Mouse (Mus musculus) CH12.LX (cell line): ENCODE results near the gene Ebf4. TPM values are rescaled to one million over a fixed set of nuclear protein-coding genes. Genes with fewer than 3 reads are reported as not detected.
A peak's percentile ranks its signal among the peaks of the same experiment; 100 is the strongest.

Source experiments
- DNase-seq: peaks from one replicate; pipeline ENCODE4 v3.0.0-alpha.2; 2013; ENCODE audit errors: extremely low read depth
- H3K27ac ChIP-seq: 2 replicates; pipeline ENCODE4 v1.5.1; 2012; ENCODE audit warnings: low read depth, mild to moderate bottlenecking, control low read depth, moderate library complexity; ENCODE audit not compliant: insufficient read depth
- H3K27me3 ChIP-seq: replicated peaks from 2 replicates; pipeline ENCODE3; 2012; ENCODE audit warnings: inconsistent platforms
- H3K36me3 ChIP-seq, 2 experiments: replicated peaks in 1 of 2; 2 replicates each; pipeline versions ENCODE3 to v1.6.1; 2012; ENCODE audit warnings: inconsistent platforms in 1 of 2, low read length in 1 of 2, mild to moderate bottlenecking in 1 of 2, mixed read lengths in 1 of 2, moderate library complexity in 1 of 2; ENCODE audit not compliant: control insufficient read depth in 1 of 2, insufficient read depth in 1 of 2
- H3K4me1 ChIP-seq, 2 experiments: 2 replicates each; pipeline ENCODE4 v1.6.1; 2012; ENCODE audit warnings: inconsistent platforms in 1 of 2, moderate library complexity in 1 of 2; ENCODE audit not compliant: insufficient read depth in 2 of 2, control insufficient read depth in 1 of 2
- H3K4me2 ChIP-seq: 2 replicates; pipeline ENCODE4 v1.6.1; 2012; ENCODE audit warnings: low read depth, mild to moderate bottlenecking, control low read depth; ENCODE audit not compliant: poor library complexity, insufficient read depth, severe bottlenecking
- H3K4me3 ChIP-seq, 3 experiments: fragments of 150-350 bp in 1 of 3; sonication (generic) in 1 of 3; replicated peaks in 1 of 3; 2 replicates each; pipeline versions ENCODE3 to v1.5.1; 2011 to 2012; ENCODE audit warnings: low read depth in 2 of 3, low read length in 2 of 3, mild to moderate bottlenecking in 2 of 3, moderate library complexity in 2 of 3, control low read depth in 1 of 3, improper control_type of control experiment in 1 of 3, inconsistent platforms in 1 of 3, mixed read lengths in 1 of 3; ENCODE audit not compliant: poor library complexity in 1 of 3
- H3K79me2 ChIP-seq: replicated peaks from 2 replicates; pipeline ENCODE4 v1.6.1; 2012; ENCODE audit warnings: mild to moderate bottlenecking, moderate library complexity; ENCODE audit not compliant: control insufficient read depth, poor library complexity, insufficient read depth, severe bottlenecking; ENCODE audit errors: extremely low read depth
- H3K9ac ChIP-seq: 2 replicates; pipeline ENCODE4 v1.6.1; 2012; ENCODE audit warnings: low read depth, mild to moderate bottlenecking, control low read depth, moderate library complexity; ENCODE audit not compliant: insufficient read depth
- H3K9me3 ChIP-seq: replicated peaks from 2 replicates; pipeline ENCODE3; 2012; ENCODE audit warnings: low read length, inconsistent platforms, mixed read lengths
- CHD2 ChIP-seq: IDR thresholded peaks from 2 replicates; pipeline ENCODE4 v1.6.1; 2011; ENCODE audit warnings: low read length, improper control_type of control experiment
- EP300 ChIP-seq: IDR thresholded peaks from 2 replicates; pipeline ENCODE4 v1.6.1; 2011; ENCODE audit warnings: low read length, improper control_type of control experiment
- GABPA ChIP-seq: IDR thresholded peaks from 2 replicates; pipeline ENCODE4 v1.6.1; 2012; ENCODE audit warnings: low read depth, low read length, improper control_type of control experiment, inconsistent platforms; ENCODE audit not compliant: insufficient replicate concordance
- HCFC1 ChIP-seq: IDR thresholded peaks from 2 replicates; pipeline ENCODE4 v1.6.1; 2012; ENCODE audit warnings: low read depth, mild to moderate bottlenecking, inconsistent platforms, low read length, improper control_type of control experiment
- JUN ChIP-seq: IDR thresholded peaks from 2 replicates; pipeline ENCODE4 v1.6.1; 2011; ENCODE audit warnings: low read depth, mild to moderate bottlenecking, low read length, improper control_type of control experiment, moderate library complexity; ENCODE audit not compliant: insufficient read depth
- JUND ChIP-seq: conservative IDR thresholded peaks from 2 replicates; pipeline ENCODE4 v1.6.1; 2011; ENCODE audit warnings: low read depth, low read length, improper control_type of control experiment
- KAT2A ChIP-seq: IDR thresholded peaks from 2 replicates; pipeline ENCODE4 v1.6.1; 2012; ENCODE audit warnings: low read length, improper control_type of control experiment, inconsistent platforms; ENCODE audit not compliant: insufficient replicate concordance
- MAFK ChIP-seq: IDR thresholded peaks from 2 replicates; pipeline ENCODE4 v1.6.1; 2011; ENCODE audit warnings: low read length, improper control_type of control experiment; ENCODE audit not compliant: insufficient replicate concordance
- MAZ ChIP-seq: IDR thresholded peaks from 2 replicates; pipeline ENCODE4 v1.6.1; 2012; ENCODE audit warnings: low read depth, mild to moderate bottlenecking, inconsistent platforms, low read length, improper control_type of control experiment, moderate library complexity
- MEF2A ChIP-seq: IDR thresholded peaks from 2 replicates; pipeline ENCODE4 v1.6.1; 2014; ENCODE audit warnings: low read depth, mild to moderate bottlenecking, inconsistent platforms, low read length, improper control_type of control experiment, borderline replicate concordance
- MXI1 ChIP-seq: IDR thresholded peaks from 2 replicates; pipeline ENCODE4 v1.6.1; 2011; ENCODE audit warnings: mild to moderate bottlenecking, low read depth, low read length, improper control_type of control experiment
- MYC ChIP-seq: IDR thresholded peaks from 2 replicates; pipeline ENCODE4 v1.6.1; 2011; ENCODE audit warnings: low read depth, mild to moderate bottlenecking, improper control_type of control experiment, low read length
- NELFE ChIP-seq: IDR thresholded peaks from 2 replicates; pipeline ENCODE4 v1.6.1; 2011; ENCODE audit warnings: low read depth, low read length, improper control_type of control experiment
- POLR2A ChIP-seq: IDR thresholded peaks from 2 replicates; pipeline ENCODE4 v1.6.1; 2011; ENCODE audit warnings: low read depth, mild to moderate bottlenecking, improper control_type of control experiment, low read length
- POLR2AphosphoS2 ChIP-seq: IDR thresholded peaks from 2 replicates; pipeline ENCODE4 v1.6.1; 2011; ENCODE audit warnings: low read depth, low read length, improper control_type of control experiment
- RAD21 ChIP-seq: IDR thresholded peaks from 2 replicates; pipeline ENCODE4 v1.6.1; 2011; ENCODE audit warnings: low read depth, mild to moderate bottlenecking, low read length, improper control_type of control experiment, moderate library complexity
- RCOR1 ChIP-seq: conservative IDR thresholded peaks from 2 replicates; pipeline ENCODE4 v1.6.1; 2012; ENCODE audit warnings: low read depth, mild to moderate bottlenecking, inconsistent platforms, low read length, improper control_type of control experiment
- SIN3A ChIP-seq: IDR thresholded peaks from 2 replicates; pipeline ENCODE4 v1.6.1; 2012; ENCODE audit warnings: low read length, improper control_type of control experiment, inconsistent platforms
- USF2 ChIP-seq: conservative IDR thresholded peaks from 2 replicates; pipeline ENCODE4 v1.6.1; 2011; ENCODE audit warnings: low read depth, low read length, improper control_type of control experiment
- ZC3H11A ChIP-seq: IDR thresholded peaks from 2 replicates; pipeline ENCODE4 v1.6.1; 2012; ENCODE audit warnings: low read depth, mild to moderate bottlenecking, inconsistent platforms, low read length, improper control_type of control experiment
- ZKSCAN1 ChIP-seq: IDR thresholded peaks from 2 replicates; pipeline ENCODE4 v1.6.1; 2012; ENCODE audit warnings: low read depth, inconsistent platforms, low read length, improper control_type of control experiment, borderline replicate concordance
- ZMIZ1 ChIP-seq: IDR thresholded peaks from 2 replicates; pipeline ENCODE4 v1.6.1; 2012; ENCODE audit warnings: low read depth, mild to moderate bottlenecking, inconsistent platforms, low read length, improper control_type of control experiment
- dilution Hi-C: fragments of 300-500 bp; cut with MboI; formaldehyde crosslinking; loops from 2 replicates; pipeline ENCODE4 v1.14.3; 2020; ENCODE audit warnings: low sequenced_read_pairs; ENCODE audit not compliant: extremely low pct_unique_long_range_greater_than_20kb, extremely low pct_ligation_motif_present
- in situ Hi-C: fragments of 300-500 bp; cut with MboI; formaldehyde crosslinking; loops from 3 replicates; pipeline ENCODE4 v1.14.3; 2019; ENCODE audit warnings: low sequenced_read_pairs, low pct_ligation_motif_present, low pct_unique_long_range_greater_than_20kb, mixed read lengths
- polyA plus RNA-seq: library from polyadenylated mRNA; unstranded; fragments of >175 nt; gene quantifications from 2 replicates; pipeline ENCODE4 v1.2.1, GENCODE M21; 2012; ENCODE audit warnings: low read depth; ENCODE audit not compliant: insufficient read length
- total RNA-seq, 2 experiments: library from RNA; depleted of rRNA; stranded (reverse); fragments of 300-350 nt in 1 of 2; fragments of >200 nt in 1 of 2; gene quantifications; 2 replicates each; pipeline ENCODE4 v1.2.3; 2012 to 2014

Ebf4 gene
- total and polyA plus RNA-seq, 3 experiments: 0.13 TPM; not detected in 2

GRCm38 (mm10) chr2:130279600-130280091 lies 15.3 kb upstream of the Ebf4 start:
- Histone ChIP-seq H3K4me3 (no peak overlapping the region), H3K9me3 (no peaks in the 10 kb centered on the region), H3K27ac (no peak overlapping the region), H3K9ac (no peak overlapping the region), H3K4me1 (peaks cover 15 to 49% of the 10 kb centered on the region in 2 experiments), H3K36me3 (peaks cover 55 to 75% of the 10 kb centered on the region in 2 experiments), H3K27me3 (no peaks in the 10 kb centered on the region), H3K4me2 (no peak overlapping the region), H3K79me2 (peaks cover 49% of the 10 kb centered on the region)
- peak; percentile 71 for TF ChIP-seq CHD2
- TF ChIP-seq NELFE: 0 out of 2 replicates have a peak, but pooled peaks have one; percentile 25
- TF ChIP-seq ZC3H11A: no peak
- peak; percentile 69; the same call in 1 of the 2 replicates for TF ChIP-seq POLR2A
- 0 out of 2 replicates have a peak, but pooled peaks have one; percentile 12 for TF ChIP-seq SIN3A
- peak; percentile 76 for TF ChIP-seq ZMIZ1
- TF ChIP-seq USF2: no peak
- no peak for TF ChIP-seq ZKSCAN1
- no peak for TF ChIP-seq EP300
- no peak for TF ChIP-seq HCFC1
- TF ChIP-seq POLR2AphosphoS2: peak; percentile 100
- no peak for TF ChIP-seq MXI1
- TF ChIP-seq KAT2A: no peak
- TF ChIP-seq MAZ: 0 out of 2 replicates have a peak, but pooled peaks have one; percentile 43
- peak; percentile 53 for DNase-seq
- dilution Hi-C loops: no loop called here
- in situ Hi-C loops: loop anchor here (25.0 kb wide), 1 partner anchor 283 kb away; the partner anchor contains the start of gene Mrps26

- H3K9ac ChIP-seq: no peak overlapping the region
- H3K27ac ChIP-seq: peak overlapping the region; percentile 17; the same call in 1 of the 2 replicates
- no peak overlapping the region for H3K4me3 ChIP-seq
- TF ChIP-seq JUN (no peak), EP300 (no peak), GABPA (no peak), JUND (no peak), RCOR1 (no peak), MYC (no peak; the same call in 1 of the 2 replicates), SIN3A (no peak), KAT2A (no peak), MAFK (no peak), ZC3H11A (no peak), RAD21 (no peak), MEF2A (no peak), MXI1 (no peak)
- H3K4me2 ChIP-seq: no peak overlapping the region
- in situ Hi-C loops (loop anchor here (25.0 kb wide), 1 partner anchor 282 kb away; the partner anchor contains the start of gene Mrps26), dilution Hi-C loops (no loop called here)
- H3K27me3 ChIP-seq: no peaks in the 10 kb centered on the region
- peak; percentile 29 for DNase-seq
- peaks cover 15 to 53% of the 10 kb centered on the region in 2 experiments for H3K4me1 ChIP-seq
- peaks cover 43% of the 10 kb centered on the region for H3K79me2 ChIP-seq
- H3K9me3 ChIP-seq: no peaks in the 10 kb centered on the region
- H3K36me3 ChIP-seq: peaks cover 55 to 71% of the 10 kb centered on the region in 2 experiments
Observed at GRCm38 (mm10) chr2:130280224-130280623, 14.7 kb upstream of the Ebf4 start.
